Mouse (Mus musculus) subcutaneous adipose tissue, adult 2 months (tissue): ENCODE data around the gene Actl6b. TPM values are rescaled to one million over a fixed set of nuclear protein-coding genes. Genes with fewer than 3 reads are reported as not detected.

ENCODE experiments used
- polyA plus RNA-seq: library from polyadenylated mRNA; depleted of rRNA; stranded (reverse); fragments of >200 nt; gene quantifications from 2 replicates; pipeline ENCODE4 v1.2.3, GENCODE M21; 2012; ENCODE audit warnings: low replicate concordance; rRNA removed

Gene Actl6b
- polyA plus RNA-seq: 0.14 and 1.6 TPM in 2 replicates

GRCm38 (mm10) chr5:137553411-137553837 is at the start of gene Actl6b:
TSS of gene Actl6b (plus strand) at chr5:137553517.

DNA sequence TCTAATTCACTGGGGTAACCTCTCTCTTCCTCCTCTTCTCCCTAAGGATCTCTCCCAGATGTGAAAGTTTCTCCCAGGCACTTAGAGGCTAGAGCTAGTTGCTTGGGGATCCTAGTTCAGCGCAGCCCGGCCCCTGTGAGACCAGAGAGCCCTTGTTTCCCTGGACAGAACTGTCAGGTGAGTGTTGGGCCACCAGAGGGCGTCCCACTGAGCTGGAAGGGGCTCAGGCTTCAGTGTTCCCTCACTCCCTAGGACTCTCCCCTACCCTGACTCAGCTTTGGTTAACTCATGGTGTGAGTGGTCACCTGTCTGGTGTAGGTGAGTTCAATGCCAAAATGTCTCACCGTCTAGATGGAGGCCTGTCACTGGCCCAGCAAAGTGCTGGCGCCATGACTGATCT is 34.9 kb upstream of the Actl6b start, which contains the start of gene Gigyf1:
Gigyf1 (plus strand) TSS at position 113 of the 400 bp plus-strand sequence.

DNA sequence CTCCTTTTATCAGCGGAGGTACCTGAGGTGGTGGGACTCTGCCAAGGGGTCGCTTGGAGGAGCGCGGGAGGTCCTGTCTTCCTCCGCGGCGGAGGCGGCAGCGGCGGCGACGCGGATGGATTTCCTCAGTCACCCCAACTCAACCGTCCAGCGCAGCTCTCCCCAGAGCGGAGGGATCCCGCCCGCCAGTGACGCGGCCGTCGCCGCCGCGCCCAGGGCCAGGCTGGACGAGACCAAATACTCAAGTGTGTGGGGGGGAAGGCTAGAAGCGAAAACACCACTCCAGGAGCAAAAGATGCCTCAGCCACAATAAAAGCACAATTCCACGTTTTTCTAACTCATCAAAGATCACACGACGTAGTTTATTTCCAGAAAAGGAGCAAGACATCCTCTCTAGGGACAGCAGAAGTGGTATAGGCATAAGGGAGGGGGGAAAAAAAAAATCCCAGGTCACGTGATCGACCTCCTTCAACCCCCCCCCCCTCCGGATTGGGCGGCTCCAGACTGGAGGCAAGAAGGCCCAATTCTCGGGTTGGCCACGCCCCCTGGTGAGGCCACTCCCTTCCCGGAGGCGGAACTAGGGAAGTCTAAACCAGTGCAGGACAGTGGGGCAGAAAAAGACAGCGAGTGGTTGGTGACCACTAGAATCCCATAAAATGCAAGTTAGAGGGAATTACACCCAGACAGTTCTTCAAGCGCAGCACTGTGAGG is 20.0 kb upstream of the Actl6b start, which contains the start of the genes Epo and Gnb2:
Epo (minus strand) TSS at position 126 of the 711 bp plus-strand sequence.
Gnb2 (minus strand) TSS at position 394 of the 711 bp plus-strand sequence.

DNA sequence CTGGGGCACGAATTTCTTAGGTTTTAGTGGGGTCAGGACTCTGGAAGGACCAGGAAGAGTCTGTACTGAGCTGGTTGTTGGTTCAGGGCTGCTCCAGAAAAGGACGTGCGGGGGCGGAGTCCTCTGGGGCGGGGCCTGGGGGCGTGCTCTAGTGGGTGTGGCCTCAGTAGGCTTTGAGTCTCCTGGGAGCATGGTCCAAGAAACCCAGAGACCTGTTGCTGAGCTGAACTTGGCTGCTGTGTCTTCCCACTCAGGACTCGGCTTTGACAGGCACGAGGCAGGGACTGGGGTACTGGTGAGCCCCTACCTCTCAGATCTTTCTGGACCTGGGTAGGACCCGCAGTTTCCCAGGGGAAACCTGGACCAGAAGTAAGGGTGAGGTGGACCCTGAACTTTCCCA is 16.3 kb downstream of the Actl6b start, which contains the start of gene Tfr2:
Tfr2 (plus strand) TSS at position 176 of the 400 bp plus-strand sequence.

GRCm38 (mm10) chr5:137600619-137601364 is 47.5 kb downstream of the Actl6b start, which contains the start of gene Mospd3:
TSS of gene Mospd3 (minus strand) at chr5:137601058.

GRCm38 (mm10) chr5:137613550-137613949 is 60.2 kb downstream of the Actl6b start, which contains the start of gene Pcolce:
TSS of gene Pcolce (minus strand) at chr5:137613784.

Other genes starting within 250 kb of the Actl6b start
- 95.3 and 209 TPM in 2 replicates for gene Srrt, start 245.8 kb upstream of the Actl6b start, polyA plus RNA-seq
- 58.7 and 109 TPM in 2 replicates for gene Trip6, start 239.1 kb upstream of the Actl6b start, polyA plus RNA-seq
- 19.7 and 28.1 TPM in 2 replicates for gene Slc12a9, start 219.9 kb upstream of the Actl6b start, polyA plus RNA-seq
- 51.9 and 77.0 TPM in 2 replicates for gene Ephb4, start 203.4 kb upstream of the Actl6b start, polyA plus RNA-seq
- 0.19 and 0.31 TPM in 2 replicates for gene Zan, start 76.5 kb upstream of the Actl6b start, polyA plus RNA-seq
- gene Pop7, start 51.0 kb upstream of the Actl6b start, polyA plus RNA-seq: 36.0 and 53.4 TPM in 2 replicates
- gene Gigyf1, start 35.0 kb upstream of the Actl6b start, polyA plus RNA-seq: 25.9 and 42.7 TPM in 2 replicates
- gene Epo, start 20.3 kb upstream of the Actl6b start, polyA plus RNA-seq: not detected in 2 replicates
- 882 and 932 TPM in 2 replicates for gene Gnb2, start 20.0 kb upstream of the Actl6b start, polyA plus RNA-seq
- gene Tfr2, start 16.3 kb downstream of the Actl6b start, polyA plus RNA-seq: 5.8 and 25.3 TPM in 2 replicates
- 85.2 and 108 TPM in 2 replicates for gene Mospd3, start 47.5 kb downstream of the Actl6b start, polyA plus RNA-seq
- 140 and 168 TPM in 2 replicates for gene Pcolce, start 60.3 kb downstream of the Actl6b start, polyA plus RNA-seq
- gene Fbxo24, start 75.5 kb downstream of the Actl6b start, polyA plus RNA-seq: 0.71 and 0.79 TPM in 2 replicates
- gene Lrch4, start 75.6 kb downstream of the Actl6b start, polyA plus RNA-seq: 37.2 and 60.0 TPM in 2 replicates
- 14.9 and 32.2 TPM in 2 replicates for gene Gm20605, start 75.7 kb downstream of the Actl6b start, polyA plus RNA-seq
- 60.1 and 83.8 TPM in 2 replicates for gene Sap25, start 87.8 kb downstream of the Actl6b start, polyA plus RNA-seq
- 29.5 and 86.2 TPM in 2 replicates for gene Irs3, start 92.2 kb downstream of the Actl6b start, polyA plus RNA-seq
- 32.7 and 54.1 TPM in 2 replicates for gene Agfg2, start 131.2 kb downstream of the Actl6b start, polyA plus RNA-seq
- gene Nyap1, start 188.1 kb downstream of the Actl6b start, polyA plus RNA-seq: 0.77 and 4.9 TPM in 2 replicates
- 77.4 and 106 TPM in 2 replicates for gene Tsc22d4, start 192.2 kb downstream of the Actl6b start, polyA plus RNA-seq
- 24.9 and 28.3 TPM in 2 replicates for gene Ppp1r35, start 225.3 kb downstream of the Actl6b start, polyA plus RNA-seq
- 35.8 and 48.0 TPM in 2 replicates for gene Mepce, start 234.1 kb downstream of the Actl6b start, polyA plus RNA-seq
- gene Zcwpw1, start 234.3 kb downstream of the Actl6b start, polyA plus RNA-seq: 1.9 and 2.5 TPM in 2 replicates